Mouse (Mus musculus) lung, adult 2 months (tissue): ENCODE data around the gene Xrcc1.

ENCODE experiments used
- CTCF ChIP-seq: fragments of 200-500 bp; IDR thresholded peaks from 2 replicates; pipeline ENCODE4 v1.5.1; 2011; ENCODE audit warnings: mild to moderate bottlenecking, low read length, control low read depth; ENCODE audit not compliant: insufficient read depth
- POLR2A ChIP-seq: fragments of 200-500 bp; IDR thresholded peaks from 2 replicates; pipeline ENCODE4 v1.6.1; 2011; ENCODE audit warnings: low read depth, mild to moderate bottlenecking, control low read depth, low read length, borderline replicate concordance; ENCODE audit errors: extremely low read depth

DNA sequence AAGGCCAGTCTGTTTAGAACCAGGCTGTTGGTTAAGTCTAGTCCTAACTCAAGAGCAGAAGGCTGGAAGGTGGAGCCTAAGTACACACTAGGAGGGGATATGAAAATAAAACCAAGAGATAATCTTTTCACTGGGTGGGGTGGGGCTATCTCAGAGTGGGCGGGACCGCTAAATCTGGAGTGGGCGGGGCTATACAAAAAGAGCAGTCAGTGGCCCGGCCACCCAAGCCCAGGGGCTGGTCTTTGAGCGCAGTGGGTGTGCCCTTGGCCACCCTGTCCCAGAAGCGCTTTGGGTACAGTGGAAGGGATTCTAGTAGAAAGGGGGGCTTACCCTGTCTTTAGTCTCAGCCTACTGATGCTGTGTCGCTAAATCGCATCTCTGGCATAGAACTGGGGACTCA lies 40.7 kb downstream of the Xrcc1 start:
- no peak for TF ChIP-seq CTCF
- TF ChIP-seq POLR2A, result no peak
